Mouse (Mus musculus): ENCODE data around the gene Sirt3.
A peak's percentile ranks its signal among the peaks of the same experiment; 100 is the strongest.
"Not testable (repeated sequence)": the region's sequence is repeated elsewhere in the genome, so short reads cannot be mapped to it uniquely, and the experiment has no call there.

Sirt3 gene

GRCm38 (mm10) chr7:140897863-140898262 lies 15.8 kb upstream of the Sirt3 start:
- no peak for DNase-seq (ENCODE audit: low read depth)

- DNase-seq (ENCODE audit: low read depth) = no peak
These were observed 12.5 kb upstream of the Sirt3 start for GRCm38 (mm10) chr7:140894611-140895010.

GRCm38 (mm10) chr7:140894031-140894430 lies 11.9 kb upstream of the Sirt3 start:
- no peak for DNase-seq (ENCODE audit: low read depth)

- not testable (repeated sequence) for DNase-seq (ENCODE audit: low read depth)
These were observed 8.5 kb upstream of the Sirt3 start for GRCm38 (mm10) chr7:140890636-140891035.

- DNase-seq (ENCODE audit: low read depth) = no peak
These were observed 327 bp upstream of the Sirt3 start for GRCm38 (mm10) chr7:140882469-140882803.

GRCm38 (mm10) chr7:140880865-140881515 lies 1.1 kb downstream of the Sirt3 start:
- DNase-seq (ENCODE audit: low read depth) = no peak

- no peak for DNase-seq (ENCODE audit: low read depth)
These were observed 1.7 kb downstream of the Sirt3 start for GRCm38 (mm10) chr7:140880419-140880818.

- DNase-seq (ENCODE audit: low read depth) = no peak
These were observed 2.8 kb downstream of the Sirt3 start for GRCm38 (mm10) chr7:140879355-140879754.

GRCm38 (mm10) chr7:140877364-140877763 lies 4.7 kb downstream of the Sirt3 start:
- no peak for DNase-seq (ENCODE audit: low read depth)

- no peak for DNase-seq (ENCODE audit: low read depth)
These were observed 7.9 kb downstream of the Sirt3 start for GRCm38 (mm10) chr7:140874224-140874623.

- no peak for DNase-seq (ENCODE audit: low read depth)
These were observed 17.3 kb downstream of the Sirt3 start for GRCm38 (mm10) chr7:140864761-140865160.

GRCm38 (mm10) chr7:140860728-140861127 lies 21.4 kb downstream of the Sirt3 start:
- no peak for DNase-seq (ENCODE audit: low read depth)

GRCm38 (mm10) chr7:140859997-140860396 lies 22.1 kb downstream of the Sirt3 start:
- DNase-seq (ENCODE audit: low read depth) = no peak

- no peak for DNase-seq (ENCODE audit: low read depth)
These were observed 23.4 kb downstream of the Sirt3 start for GRCm38 (mm10) chr7:140858746-140859145.

- DNase-seq (ENCODE audit: low read depth) = peak; percentile 28
These were observed 24.3 kb downstream of the Sirt3 start, which contains the start of gene Bet1l for GRCm38 (mm10) chr7:140857550-140858505. Bet1l (minus strand) TSS chr7:140857577.

- peak; percentile 82 for DNase-seq (ENCODE audit: low read depth)
These were observed 25.1 kb downstream of the Sirt3 start, which contains the start of gene Ric8a for GRCm38 (mm10) chr7:140856785-140857549. Ric8a (plus strand) TSS chr7:140856957.

GRCm38 (mm10) chr7:140855860-140856784 lies 26.0 kb downstream of the Sirt3 start, which contains the start of gene Gm45785:
Gm45785 (minus strand) TSS chr7:140856331.
- DNase-seq (ENCODE audit: low read depth) = peak; percentile 77

GRCm38 (mm10) chr7:140855181-140855580 lies 26.9 kb downstream of the Sirt3 start:
- no peak for DNase-seq (ENCODE audit: low read depth)

GRCm38 (mm10) chr7:140854483-140854882 lies 27.6 kb downstream of the Sirt3 start:
- no peak for DNase-seq (ENCODE audit: low read depth)

GRCm38 (mm10) chr7:140853386-140853785 lies 28.7 kb downstream of the Sirt3 start:
- DNase-seq (ENCODE audit: low read depth) = no peak

- DNase-seq (ENCODE audit: low read depth) = no peak
These were observed 30.2 kb downstream of the Sirt3 start for GRCm38 (mm10) chr7:140851916-140852315.
